Mouse (Mus musculus) adrenal gland, adult (tissue): ENCODE measurements around the gene Hist2h3c2.
"Not testable (repeated sequence)": the region's sequence is repeated elsewhere in the genome, so short reads cannot be mapped to it uniquely, and the experiment has no call there.

Source experiments
- DNase-seq, 2 experiments: peaks; one replicate each; pipeline ENCODE4 v3.0.0; 2022 to 2023; ENCODE audit warnings: low spot score in 1 of 2; ENCODE audit not compliant: inconsistent age in 2 of 2

Gene Hist2h3c2

DNA sequence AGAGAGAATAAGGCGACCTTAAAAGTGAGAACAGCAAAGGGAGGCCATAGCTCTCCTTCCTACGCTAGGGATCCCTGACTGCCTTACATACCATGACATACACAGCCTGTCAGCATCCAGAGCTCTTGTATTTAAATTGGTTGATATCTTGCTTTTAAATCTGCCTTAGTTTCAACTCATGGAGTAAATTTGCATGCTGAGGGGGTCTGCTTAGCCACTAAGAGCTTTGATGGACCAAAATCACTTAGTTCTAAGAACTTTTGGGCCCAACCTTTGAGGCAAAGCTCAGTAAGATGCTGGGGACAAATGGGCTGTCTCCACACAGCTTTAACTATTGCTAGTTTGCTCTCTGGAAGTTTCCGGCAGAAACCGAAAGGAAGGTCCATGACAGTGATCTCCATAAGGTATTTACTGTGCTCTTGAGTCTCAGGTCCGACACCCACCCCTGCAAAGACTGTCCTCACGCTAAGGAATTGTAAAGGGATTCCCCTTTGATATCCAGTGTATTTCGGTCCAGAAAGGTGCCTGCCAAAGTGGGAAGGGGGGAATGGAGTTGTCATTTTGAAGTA is 1.5 kb downstream of the Hist2h3c2 start:
- no peak for DNase-seq

DNA sequence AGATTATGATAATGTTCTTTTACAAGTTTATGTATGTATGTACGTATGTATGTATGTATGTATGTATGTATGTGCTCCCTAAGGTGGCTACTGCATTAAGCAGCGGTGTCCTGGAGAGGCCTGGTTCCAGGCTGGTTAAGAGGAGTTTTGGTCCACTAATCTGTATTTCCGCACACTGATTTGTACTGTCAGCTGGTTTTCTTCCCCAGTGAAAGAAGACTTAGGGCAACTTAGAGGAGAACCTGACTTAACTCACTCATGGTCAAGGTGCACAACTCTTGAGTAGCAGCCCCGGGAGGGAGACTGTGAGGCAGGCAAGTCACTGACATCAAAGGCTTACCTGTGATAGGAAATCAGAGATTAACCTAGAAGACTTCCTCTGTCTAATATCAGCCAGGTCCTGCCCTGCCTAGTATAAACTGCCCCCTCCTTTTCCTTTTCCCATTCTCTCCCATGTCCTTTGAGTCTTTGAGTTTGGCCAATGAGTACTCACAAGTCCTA is 2.0 kb downstream of the Hist2h3c2 start:
- DNase-seq: no peak

DNA sequence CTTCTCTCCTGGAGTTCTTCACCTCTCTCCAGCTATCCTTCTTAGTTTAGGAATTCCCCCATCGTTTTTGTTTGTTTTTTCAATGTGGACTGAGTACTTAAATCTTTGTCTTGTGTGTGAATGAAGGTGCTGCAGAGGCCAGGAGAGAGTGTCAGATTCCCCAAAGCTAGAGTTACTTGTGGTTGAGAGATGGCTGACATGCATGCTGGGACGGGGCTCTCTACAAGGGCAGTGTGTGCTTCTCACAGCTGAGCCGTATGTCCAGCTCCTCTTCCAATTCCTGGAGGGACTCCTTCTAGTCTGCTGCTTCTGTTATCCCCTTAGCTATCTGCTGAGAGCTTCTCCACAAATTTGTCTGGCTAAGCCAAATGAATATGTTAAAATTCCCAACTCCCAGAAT is 3.1 kb downstream of the Hist2h3c2 start:
- no peak for DNase-seq

DNA sequence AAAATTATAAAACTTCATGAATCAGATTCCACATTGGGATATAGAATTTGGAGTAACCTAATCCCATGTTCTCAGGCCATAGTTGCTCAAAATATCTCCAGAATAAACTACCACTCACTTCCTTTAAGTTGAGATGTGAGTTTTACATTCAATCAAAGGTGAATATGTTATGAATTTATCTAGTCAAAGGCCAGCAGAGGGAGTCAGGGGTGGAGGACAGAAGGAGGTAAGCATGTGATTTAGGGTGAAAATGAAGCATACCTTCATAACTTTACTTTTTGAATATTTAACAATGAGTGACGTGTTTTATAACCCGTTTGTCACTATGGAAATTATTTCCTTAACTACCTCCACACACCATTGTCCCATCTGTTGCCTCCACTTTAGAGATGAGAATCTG is 4.0 kb downstream of the Hist2h3c2 start:
- no peak for DNase-seq

DNA sequence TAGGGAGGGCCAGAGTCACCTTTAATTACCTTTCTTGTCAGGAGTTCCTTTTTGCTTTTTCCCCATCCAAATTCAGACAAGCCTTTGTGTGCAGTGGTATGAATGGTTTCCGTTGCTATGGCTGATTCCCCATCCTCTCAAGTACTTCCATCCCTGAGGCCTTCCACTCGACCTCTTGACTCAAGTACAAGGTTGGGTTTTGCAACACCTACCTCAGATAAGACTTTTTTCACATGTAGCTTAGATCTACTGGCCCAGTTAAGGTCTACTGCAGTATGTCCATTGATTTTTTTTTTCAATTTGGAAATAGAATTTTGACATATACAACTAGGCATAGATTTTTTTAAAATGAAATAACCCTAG is 7.2 kb downstream of the Hist2h3c2 start:
- DNase-seq: no peak

DNA sequence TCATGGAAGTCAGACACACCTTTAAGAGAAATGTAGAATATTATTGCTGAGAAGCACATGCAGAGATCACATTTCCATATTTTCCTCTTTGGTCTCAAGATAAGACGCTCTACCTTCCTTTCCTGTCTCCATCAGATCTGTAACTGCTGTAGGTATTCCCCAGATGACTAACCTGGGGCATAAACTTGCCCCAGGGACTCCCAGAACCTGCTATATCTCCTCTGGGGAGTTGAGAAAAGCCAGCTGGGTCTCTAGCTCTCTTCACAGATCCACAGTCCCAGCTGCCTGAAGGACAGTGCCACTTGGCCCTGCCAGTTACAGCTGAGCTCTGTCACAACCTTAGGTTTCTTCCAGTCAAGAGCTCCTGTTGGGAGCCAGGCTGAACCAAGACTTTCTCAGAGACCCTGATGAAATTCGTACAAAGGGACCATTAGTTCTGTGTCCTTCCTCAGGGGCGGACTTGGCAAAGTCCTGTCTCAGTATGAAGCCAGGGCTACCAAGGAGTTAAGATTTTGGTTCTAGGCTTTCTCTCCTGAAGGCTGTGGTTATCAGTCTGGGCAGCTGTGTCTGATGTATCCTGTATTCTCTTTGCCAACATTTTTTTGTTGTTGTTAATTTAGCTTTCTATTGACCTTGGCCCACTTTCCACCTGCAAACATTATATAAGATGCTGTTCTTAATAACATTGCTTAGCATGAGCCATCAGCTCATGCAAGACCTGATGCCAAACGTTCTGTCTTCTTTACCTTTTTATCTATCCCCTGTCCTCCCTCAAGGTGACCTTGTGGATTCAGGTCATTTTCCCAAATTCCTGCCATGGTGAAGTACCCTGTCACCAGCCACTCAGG is 7.8 kb downstream of the Hist2h3c2 start:
- DNase-seq: peak; percentile 62 to 87

DNA sequence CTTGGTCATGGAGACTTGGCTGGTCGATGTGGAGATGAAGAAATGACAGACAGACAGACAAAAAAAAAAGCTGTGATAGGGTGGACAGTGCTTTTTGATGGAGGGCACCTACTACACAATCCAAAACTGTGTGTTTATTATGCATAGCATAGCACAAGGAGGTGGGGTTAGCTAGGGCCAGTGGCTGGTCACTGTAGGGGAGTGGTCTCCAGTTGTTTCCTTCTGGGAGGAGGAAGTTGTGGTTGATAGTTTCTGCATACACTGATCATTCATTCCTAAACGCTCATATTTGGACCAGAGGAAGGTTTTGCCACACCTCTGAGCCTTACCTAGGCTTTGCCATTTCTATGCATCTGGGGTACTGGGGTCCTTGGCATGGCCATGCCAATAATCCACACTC is 8.5 kb downstream of the Hist2h3c2 start:
- peak in 1 of 2 experiments; percentile 34 for DNase-seq

DNA sequence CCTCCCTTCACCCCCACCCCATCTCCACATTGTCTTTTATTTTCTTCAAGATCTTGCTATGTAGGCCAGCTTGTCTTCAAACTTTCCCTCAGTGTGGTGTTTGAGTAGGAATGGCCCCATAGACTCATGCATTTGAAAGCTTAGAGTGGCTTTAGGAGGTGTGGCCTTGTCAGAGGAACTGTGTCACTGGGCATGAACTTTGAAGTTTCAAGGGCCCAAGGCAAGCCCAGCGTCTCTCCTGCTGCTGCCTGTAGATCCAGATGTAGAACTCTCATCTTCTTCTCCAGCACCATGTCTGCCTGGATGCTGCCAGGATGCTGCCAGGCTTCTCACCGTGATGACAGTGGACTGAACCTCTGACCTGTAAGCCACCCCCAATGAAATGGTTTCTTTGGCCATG is 10.1 kb downstream of the Hist2h3c2 start:
- peak; percentile 51 to 80 for DNase-seq

DNA sequence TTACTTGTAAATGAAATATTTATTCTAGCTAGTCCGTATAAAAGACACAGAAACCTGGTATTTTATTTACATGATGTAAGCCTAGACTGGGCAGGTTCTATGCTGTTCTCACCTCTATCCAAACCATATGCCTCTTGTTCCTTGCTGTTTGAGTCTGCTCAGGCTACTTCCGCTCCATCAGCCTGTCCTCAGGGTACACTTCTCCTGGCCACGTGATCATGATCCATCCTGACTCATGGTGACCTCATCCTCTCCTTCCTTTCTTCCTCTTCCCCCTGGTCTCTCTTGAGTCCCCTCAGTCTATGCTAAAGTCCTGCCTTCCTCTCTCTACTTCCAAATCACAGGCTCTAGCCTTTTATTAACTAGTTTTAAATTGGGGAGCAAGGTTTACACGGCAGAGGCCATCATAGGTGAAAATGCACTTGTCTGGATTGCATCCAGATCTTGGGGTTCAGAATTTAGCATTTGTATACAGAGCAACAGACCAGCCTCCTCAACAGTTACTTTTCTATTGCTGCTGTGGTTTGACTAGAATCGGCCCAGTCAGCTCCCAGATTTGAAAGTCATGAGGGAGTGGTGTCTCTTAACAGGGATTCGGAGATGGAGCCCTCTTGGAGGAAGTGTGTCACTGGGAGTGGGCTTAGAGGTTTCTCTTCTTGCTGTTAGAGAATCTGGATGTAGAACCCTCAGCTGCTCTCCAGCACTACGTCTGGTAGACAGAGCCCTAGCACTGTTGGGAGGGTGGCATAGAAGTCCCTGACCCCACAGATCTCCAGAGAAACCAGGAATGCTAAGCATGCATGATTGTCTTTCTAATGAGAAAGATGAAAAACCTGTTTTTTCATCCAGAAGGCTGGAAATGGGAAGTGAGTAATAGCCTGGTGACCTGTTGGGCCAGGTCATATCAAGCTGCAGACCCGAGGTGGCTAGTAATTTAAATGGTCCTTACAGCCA is 12.0 kb downstream of the Hist2h3c2 start:
- DNase-seq: peak; percentile 61 to 81

DNA sequence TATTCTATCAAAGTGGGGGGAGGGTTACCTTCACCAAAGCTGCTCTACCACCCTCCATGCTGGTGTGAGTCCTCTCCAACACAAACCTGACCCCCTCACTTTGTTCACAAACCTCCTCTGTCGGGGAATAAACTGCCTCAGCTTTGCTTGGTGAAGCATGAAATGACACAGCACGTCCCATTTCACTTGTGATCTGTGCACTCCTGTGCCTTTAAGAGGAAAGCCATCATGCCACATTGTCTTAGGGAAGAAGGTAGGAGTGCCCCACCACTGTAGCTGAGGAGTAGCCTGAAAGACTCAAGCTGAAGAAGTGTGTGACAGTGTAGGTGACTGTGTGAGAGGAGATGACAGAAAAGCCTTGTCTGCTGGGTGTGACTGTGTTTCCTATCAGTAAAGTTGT is 13.5 kb downstream of the Hist2h3c2 start:
- no peak for DNase-seq

DNA sequence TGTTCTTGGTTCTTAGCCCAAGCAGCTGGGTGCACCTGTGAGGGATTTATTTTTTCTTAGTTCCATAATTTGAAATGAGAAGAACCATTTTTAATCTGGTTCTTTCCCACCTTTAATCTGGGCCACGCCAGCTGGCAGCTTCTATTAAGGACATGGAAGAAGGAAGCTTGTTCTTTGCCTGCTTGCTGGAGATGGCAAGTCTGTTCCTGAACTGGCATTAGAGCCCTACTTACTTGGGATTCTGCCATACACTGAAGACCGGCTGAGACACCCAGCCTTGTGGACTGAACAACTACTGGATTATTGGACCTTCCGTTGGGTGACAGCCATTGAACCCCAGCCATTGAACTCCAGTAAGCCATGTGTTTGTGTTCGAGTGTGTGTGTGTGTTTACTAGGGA is 16.2 kb downstream of the Hist2h3c2 start:
- peak in 1 of 2 experiments; percentile 57 for DNase-seq

DNA sequence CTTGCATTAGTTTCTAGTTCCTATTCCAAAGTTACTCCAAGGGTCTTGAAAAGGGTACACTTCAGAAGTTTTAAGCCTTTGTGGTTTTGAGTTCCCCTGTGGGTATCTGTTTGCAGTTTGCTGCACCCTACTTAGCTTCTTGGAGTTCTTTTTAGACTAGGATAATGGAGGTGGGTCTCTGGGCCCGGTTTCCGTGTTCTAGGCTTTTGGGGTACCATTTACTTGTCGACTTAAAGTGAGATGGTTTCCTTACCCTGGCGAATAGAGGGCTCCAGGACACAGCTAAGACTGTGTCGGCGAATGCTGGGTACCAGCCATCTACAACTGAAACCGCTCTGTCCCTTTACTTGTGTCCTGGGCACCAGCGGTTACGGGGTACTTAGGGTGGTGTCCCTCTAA is 17.3 kb downstream of the Hist2h3c2 start:
- DNase-seq: peak in 1 of 2 experiments; percentile 53

DNA sequence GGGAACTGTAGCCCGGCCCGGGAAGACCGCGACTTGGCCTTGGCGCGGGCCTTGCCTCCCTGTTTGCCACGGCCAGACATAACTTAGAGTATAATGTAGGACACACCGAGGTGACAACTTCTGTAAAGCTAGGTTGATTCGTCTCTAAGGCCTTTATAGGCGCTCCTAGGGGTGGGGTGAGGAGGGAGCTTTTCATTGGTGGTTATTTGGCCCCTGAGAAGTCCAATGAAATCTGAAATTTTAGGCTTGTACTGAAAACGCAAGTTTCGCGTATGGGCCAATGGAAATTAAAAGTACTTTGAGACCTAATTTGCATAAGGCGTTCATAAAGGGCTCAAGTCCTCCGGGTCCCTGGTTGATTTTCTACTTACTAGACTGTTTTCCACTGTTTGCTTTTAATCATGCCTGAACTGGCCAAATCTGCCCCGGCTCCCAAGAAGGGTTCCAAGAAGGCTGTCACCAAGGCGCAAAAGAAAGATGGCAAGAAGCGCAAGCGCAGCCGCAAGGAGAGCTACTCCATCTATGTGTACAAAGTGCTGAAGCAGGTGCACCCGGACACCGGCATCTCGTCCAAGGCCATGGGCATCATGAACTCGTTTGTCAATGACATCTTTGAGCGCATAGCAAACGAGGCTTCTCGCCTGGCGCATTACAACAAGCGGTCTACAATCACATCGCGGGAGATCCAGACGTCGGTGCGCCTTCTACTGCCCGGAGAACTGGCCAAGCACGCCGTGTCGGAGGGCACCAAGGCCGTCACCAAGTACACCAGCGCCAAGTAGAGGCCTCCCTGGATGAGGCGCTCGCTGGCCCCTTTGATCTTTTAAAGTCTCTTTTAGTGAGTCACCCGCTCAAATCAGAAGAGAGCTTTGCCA is 17.9 kb downstream of the Hist2h3c2 start, which contains the start of the genes Hist2h2ac and Hist2h2be:
TSS of gene Hist2h2ac (minus strand) at position 116 of the 875 bp plus-strand sequence.
TSS of gene Hist2h2be (plus strand) at position 355 of the 875 bp plus-strand sequence.
- peak; percentile 93 to 99 for DNase-seq

DNA sequence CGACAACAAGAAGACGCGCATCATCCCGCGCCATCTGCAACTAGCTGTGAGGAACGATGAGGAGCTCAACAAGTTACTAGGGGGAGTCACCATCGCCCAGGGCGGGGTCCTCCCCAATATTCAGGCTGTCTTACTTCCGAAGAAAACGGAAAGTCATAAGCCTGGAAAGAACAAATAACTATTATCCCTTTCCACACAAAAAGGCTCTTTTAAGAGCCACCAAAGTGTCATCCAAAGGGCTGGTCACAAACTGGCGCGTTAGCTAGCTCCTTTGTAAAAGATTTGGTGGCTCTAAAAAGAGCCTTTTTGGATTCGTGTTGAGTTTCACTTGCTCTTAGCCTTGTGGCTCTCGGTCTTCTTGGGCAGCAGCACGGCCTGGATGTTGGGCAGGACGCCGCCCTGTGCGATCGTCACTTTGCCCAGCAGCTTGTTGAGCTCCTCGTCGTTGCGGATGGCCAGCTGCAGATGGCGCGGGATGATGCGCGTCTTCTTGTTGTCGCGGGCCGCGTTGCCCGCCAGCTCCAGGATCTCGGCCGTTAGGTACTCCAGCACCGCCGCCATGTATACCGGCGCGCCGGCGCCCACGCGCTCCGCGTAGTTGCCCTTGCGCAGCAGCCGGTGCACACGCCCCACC is 18.7 kb downstream of the Hist2h3c2 start:
- not testable (repeated sequence) for DNase-seq

DNA sequence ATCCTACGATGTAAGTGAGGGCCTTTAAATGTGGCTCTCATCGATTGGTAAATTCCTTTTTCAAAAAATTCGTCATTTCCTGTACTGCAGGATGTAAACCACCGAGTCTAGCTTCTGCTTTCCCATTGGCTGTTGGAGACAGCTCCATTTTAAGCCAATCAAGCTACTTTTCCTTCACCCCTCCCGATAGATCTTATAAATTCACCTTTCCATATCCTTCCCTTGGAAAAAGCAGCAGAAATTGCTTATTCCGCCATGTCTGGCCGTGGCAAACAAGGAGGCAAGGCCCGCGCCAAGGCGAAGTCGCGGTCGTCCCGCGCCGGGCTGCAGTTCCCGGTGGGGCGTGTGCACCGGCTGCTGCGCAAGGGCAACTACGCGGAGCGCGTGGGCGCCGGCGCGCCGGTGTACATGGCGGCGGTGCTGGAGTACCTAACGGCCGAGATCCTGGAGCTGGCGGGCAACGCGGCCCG is 19.2 kb downstream of the Hist2h3c2 start, which contains the start of the genes Bola1 and Hist2h2ab:
TSS of gene Bola1 (minus strand) at position 49 of the 470 bp plus-strand sequence.
TSS of gene Hist2h2ab (plus strand) at position 205 of the 470 bp plus-strand sequence.
- peak; percentile 84 to 95 for DNase-seq

DNA sequence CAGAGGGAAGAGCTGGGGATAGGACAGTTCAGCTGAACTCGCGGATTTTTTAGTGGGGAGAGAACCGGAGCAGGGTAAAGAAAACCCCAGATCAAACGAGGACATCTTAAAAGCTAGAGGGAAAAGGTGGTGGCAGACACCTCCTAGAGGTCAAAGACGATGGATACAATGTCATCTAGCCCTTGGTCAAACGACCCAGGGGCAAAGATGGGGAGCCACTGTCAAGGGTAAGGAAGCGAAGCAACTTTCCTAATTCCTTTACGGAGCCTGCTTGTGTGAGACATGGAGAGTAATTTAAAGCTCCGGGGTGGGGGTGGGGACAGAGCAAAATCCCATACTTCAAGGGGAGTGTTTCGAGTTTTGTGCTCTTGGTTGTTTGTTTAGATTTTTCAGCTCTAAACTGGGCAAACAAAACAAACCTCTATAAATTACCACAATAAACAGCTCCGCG is 19.7 kb downstream of the Hist2h3c2 start:
- peak in 1 of 2 experiments; percentile 85 for DNase-seq

DNA sequence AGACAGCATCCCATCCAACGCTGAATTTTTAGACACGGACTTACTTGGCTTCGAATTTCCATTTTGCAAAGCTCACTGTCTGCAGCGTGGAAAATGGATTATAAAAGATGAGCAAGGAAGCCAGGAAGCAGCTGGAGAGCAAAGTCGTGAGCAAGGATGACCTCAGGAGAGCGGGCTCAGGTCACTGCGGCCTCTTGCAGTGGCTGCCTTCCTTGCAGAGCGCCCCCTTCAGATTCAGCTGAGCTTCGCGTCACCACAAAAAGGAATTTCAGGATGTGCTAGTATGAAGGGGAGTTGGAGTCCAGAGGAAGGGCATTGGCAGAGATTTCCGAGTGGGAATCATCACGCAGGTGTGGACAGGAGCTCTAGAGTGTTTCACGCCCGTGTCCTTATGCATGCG is 29.7 kb downstream of the Hist2h3c2 start:
- DNase-seq: peak; percentile 44 to 76

DNA sequence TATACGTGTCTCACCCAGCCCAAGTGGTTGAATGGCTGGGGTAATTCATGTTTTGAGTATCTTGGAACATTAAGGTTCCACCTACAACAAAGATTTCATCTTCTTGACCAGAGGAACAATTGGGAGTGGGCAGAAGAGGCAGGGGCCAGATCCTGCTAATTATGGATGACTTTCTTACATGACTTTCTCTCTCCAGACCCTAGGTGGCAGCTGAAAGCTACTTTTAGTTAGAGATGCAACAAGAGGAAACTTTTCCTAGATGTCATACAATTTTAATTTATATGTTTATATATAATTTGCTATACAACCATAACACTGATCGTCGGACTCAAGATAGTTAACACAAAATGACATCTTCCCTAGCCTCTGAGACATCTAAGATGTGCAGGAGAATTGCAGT is 31.1 kb downstream of the Hist2h3c2 start:
- peak in 1 of 2 experiments; percentile 53 for DNase-seq

DNA sequence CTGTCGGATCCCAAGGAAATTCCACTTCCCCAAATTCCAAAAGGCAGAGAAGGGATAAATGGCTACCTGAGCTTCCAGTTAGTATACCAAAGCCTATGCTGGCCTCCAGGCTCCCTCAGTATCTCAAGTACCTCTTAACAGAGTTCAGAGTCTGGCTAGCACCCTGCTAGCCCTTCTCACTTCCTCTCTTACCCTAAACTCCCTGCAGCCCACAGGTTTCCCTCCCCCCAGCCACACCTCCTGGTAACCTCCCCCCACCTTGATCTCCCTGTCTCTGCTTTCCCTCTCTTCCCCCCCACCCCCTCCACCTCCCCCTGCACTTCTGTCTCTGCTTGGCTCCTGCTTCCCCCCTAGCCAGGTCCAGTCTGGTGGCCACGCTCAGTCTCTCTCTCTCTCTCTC is 39.2 kb downstream of the Hist2h3c2 start:
- DNase-seq: no peak
